Mouse (Mus musculus) brown adipose tissue, adult 24 weeks (tissue): ENCODE measurements around the gene Slc9a1. TPM values are rescaled to one million over a fixed set of nuclear protein-coding genes. Genes with fewer than 3 reads are reported as not detected.

Experiments used
- H3K27ac ChIP-seq: fragments of 200-500 bp; replicated peaks from 2 replicates; pipeline ENCODE4 v1.5.1; 2012; ENCODE audit warnings: low read depth, mild to moderate bottlenecking, low read length
- H3K4me1 ChIP-seq: fragments of 200-500 bp; 2 replicates; pipeline ENCODE4 v1.6.1; 2012; ENCODE audit warnings: low read length, mixed read lengths; ENCODE audit not compliant: control insufficient read depth, insufficient read depth, insufficient read length
- H3K4me3 ChIP-seq: fragments of 200-500 bp; 2 replicates; pipeline ENCODE4 v1.5.1; 2012; ENCODE audit warnings: low read depth, mild to moderate bottlenecking, low read length, moderate library complexity; ENCODE audit not compliant: insufficient read depth
- polyA plus RNA-seq: library from polyadenylated mRNA; stranded (reverse); fragments of >200 nt; gene quantifications from 2 replicates; pipeline ENCODE4 v1.2.4, GENCODE M21; 2012; ENCODE audit not compliant: missing spikeins, insufficient read depth, insufficient read length

Gene Slc9a1
- polyA plus RNA-seq, 1 experiment: 8.6 TPM

GRCm38 (mm10) chr4:133353367-133354365 is 15.8 kb upstream of the Slc9a1 start, which contains the start of gene Wdtc1:
TSS of gene Wdtc1 (minus strand) at chr4:133353481.
- H3K27ac ChIP-seq: no peak within 1 kb of the TSS
- no peak within 1 kb of the TSS for H3K4me3 ChIP-seq
- no peaks in the 10 kb centered on the region for H3K4me1 ChIP-seq

GRCm38 (mm10) chr4:133354641-133355040 is 14.9 kb upstream of the Slc9a1 start:
- Histone ChIP-seq H3K27ac (no peak overlapping the region), H3K4me3 (no peak overlapping the region), H3K4me1 (no peaks in the 10 kb centered on the region)

- Histone ChIP-seq H3K4me1 (peaks cover 34% of the 10 kb centered on the region), H3K4me3 (peak overlapping the region; percentile 84)
Measured at GRCm38 (mm10) chr4:133370298-133371274, 1.1 kb downstream of the Slc9a1 start.

GRCm38 (mm10) chr4:133371621-133372277 is 2.2 kb downstream of the Slc9a1 start:
- Histone ChIP-seq H3K4me1 (peaks cover 37% of the 10 kb centered on the region), H3K4me3 (peak overlapping the region; percentile 84), H3K27ac (no peak overlapping the region)

More at GRCm38 (mm10) chr4:133370298-133371274, 1.1 kb downstream of the Slc9a1 start:
- H3K27ac ChIP-seq: peak overlapping the region; percentile 86

GRCm38 (mm10) chr4:133372278-133372665 is 2.8 kb downstream of the Slc9a1 start:
- H3K4me1 ChIP-seq: peaks cover 37% of the 10 kb centered on the region
- 0 out of 2 replicates have a peak overlapping the region, but pooled peaks have one; percentile 2 for H3K27ac ChIP-seq
- H3K4me3 ChIP-seq: peak overlapping the region; percentile 84

DNA sequence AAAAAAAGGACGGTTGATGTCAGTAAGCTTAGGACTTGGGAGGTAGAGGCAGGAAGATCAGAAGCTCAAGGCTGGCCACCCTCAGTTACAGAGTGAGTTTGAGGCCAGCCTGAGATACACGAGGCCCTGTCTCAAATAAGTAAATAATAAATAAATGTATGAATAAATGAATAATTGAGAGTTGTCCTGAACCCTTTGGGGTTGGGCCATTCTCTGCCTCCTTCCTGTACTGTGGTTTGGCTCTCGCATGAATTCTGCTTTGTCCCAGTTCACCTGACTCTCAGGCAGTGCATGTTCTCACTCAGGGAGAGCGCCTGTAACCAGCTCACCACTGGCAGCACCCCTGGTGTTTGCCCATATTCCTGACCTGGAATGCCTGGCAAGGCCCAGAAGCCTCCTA is 4.5 kb downstream of the Slc9a1 start:
- Histone ChIP-seq H3K4me1 (peaks cover 40% of the 10 kb centered on the region), H3K27ac (no peak overlapping the region)

GRCm38 (mm10) chr4:133375812-133376577 is 6.5 kb downstream of the Slc9a1 start:
- H3K27ac ChIP-seq: no peak overlapping the region
- H3K4me1 ChIP-seq: peaks cover 34% of the 10 kb centered on the region

More for the DNA sequence above, 4.5 kb downstream of the Slc9a1 start:
- H3K4me3 ChIP-seq: no peak overlapping the region

DNA sequence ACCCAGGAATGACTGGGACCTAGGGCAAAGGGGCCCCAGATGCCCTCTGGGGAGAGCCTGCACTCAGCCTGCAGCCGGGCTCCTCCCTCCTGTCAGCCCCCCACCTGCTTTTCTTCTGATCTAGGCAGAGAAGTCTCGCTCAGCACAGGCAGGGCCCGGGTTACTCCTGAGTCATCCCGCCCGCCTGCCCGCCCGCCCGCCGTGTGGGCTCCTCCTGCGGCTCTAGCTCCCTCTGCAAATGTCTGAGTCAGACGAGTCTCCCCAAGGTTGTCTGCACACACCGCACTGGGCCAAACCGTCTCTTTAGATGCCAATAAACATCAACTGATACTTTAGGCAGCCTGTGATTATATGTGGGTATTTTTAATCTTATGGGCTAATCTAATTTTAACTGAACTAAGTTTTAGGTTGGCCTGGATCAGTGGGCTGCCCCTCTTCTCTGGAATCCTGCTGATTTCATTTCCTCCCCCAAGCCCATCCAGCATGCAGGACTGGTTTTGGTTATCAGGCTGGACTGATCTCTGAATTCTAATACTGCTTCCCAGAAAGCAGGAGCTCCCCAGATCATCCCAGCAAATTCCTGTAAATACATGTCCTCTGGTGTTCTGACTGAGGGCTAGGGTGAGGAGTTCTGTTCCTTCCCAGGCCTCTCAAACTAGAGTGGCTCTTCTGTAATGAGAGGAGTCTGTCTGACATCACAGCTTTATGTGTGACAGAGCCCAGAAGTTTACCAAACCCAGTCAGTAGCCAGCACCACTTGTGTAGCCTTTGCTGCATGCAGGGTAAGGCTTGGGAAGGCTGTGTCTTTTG is 8.9 kb downstream of the Slc9a1 start:
- peaks cover 17% of the 10 kb centered on the region for H3K4me1 ChIP-seq
- 0 out of 2 replicates have a peak overlapping the region, but pooled peaks have one; percentile 3 for H3K27ac ChIP-seq
- no peak overlapping the region for H3K4me3 ChIP-seq

More at GRCm38 (mm10) chr4:133375812-133376577, 6.5 kb downstream of the Slc9a1 start:
- H3K4me3 ChIP-seq: no peak overlapping the region

- peaks cover 15% of the 10 kb centered on the region for H3K4me1 ChIP-seq
- no peak overlapping the region for H3K4me3 ChIP-seq
Measured at GRCm38 (mm10) chr4:133379046-133379347, 9.5 kb downstream of the Slc9a1 start.

GRCm38 (mm10) chr4:133379861-133380260 is 10.4 kb downstream of the Slc9a1 start:
- peaks cover 14% of the 10 kb centered on the region for H3K4me1 ChIP-seq
- H3K4me3 ChIP-seq: no peak overlapping the region
- H3K27ac ChIP-seq: no peak overlapping the region

More at GRCm38 (mm10) chr4:133379046-133379347, 9.5 kb downstream of the Slc9a1 start:
- no peak overlapping the region for H3K27ac ChIP-seq

- Histone ChIP-seq H3K4me3 (no peak overlapping the region), H3K27ac (no peak overlapping the region; the same call in 1 of the 2 replicates), H3K4me1 (peaks cover 14% of the 10 kb centered on the region)
Measured at GRCm38 (mm10) chr4:133380532-133380931, 11.0 kb downstream of the Slc9a1 start.

GRCm38 (mm10) chr4:133381141-133381540 is 11.6 kb downstream of the Slc9a1 start:
- Histone ChIP-seq H3K27ac (0 out of 2 replicates have a peak overlapping the region, but pooled peaks have one; percentile 11), H3K4me3 (no peak overlapping the region), H3K4me1 (peaks cover 16% of the 10 kb centered on the region)
